Mouse (Mus musculus): ENCODE results near the gene Bysl. TPM values are rescaled to one million over a fixed set of nuclear protein-coding genes. Genes with fewer than 3 reads are reported as not detected.

Bysl gene
- total and polyA plus RNA-seq, 2 experiments from 2014 or later = 25.8 to 33.1 TPM

- no peak for DNase-seq (ENCODE audit: low spot score)
- no peaks in the 10 kb centered on the region for H3K9me3 ChIP-seq (ENCODE audit: low read length)
- H3K27me3 ChIP-seq (ENCODE audit: insufficient read depth, low read length) = no peaks in the 10 kb centered on the region
- no peak overlapping the region for H3K4me2 ChIP-seq (ENCODE audit: low read depth, low read length, poor library complexity, severe bottlenecking)
- no peak overlapping the region for H3K27ac ChIP-seq (ENCODE audit: low read depth, low read length)
- H3K4me1 ChIP-seq (ENCODE audit: insufficient read depth, low read length) = no peaks in the 10 kb centered on the region
- H3K9ac ChIP-seq (replicated peaks; ENCODE audit: low read length, poor library complexity, severe bottlenecking) = no peak overlapping the region
- H3K36me3 ChIP-seq (ENCODE audit: insufficient read depth, low read length) = peaks cover 4% of the 10 kb centered on the region
- no peak for TF ChIP-seq CTCF (IDR thresholded peaks at IDR 0.05)
- no peak overlapping the region for H3K4me3 ChIP-seq (ENCODE audit: low read depth, low read length)
- WGBS = 44% methylated on average over 4 of the region's 4 CpGs
- ATAC-seq (ENCODE audit: low FRiP score) = no peak
Measured at GRCm38 (mm10) chr17:47648966-47649365, 37.7 kb upstream of the Bysl start.

GRCm38 (mm10) chr17:47646683-47647082 is 35.4 kb upstream of the Bysl start:
- H3K4me2 ChIP-seq (ENCODE audit: low read depth, low read length, poor library complexity, severe bottlenecking) = no peak overlapping the region
- DNase-seq (ENCODE audit: low spot score) = peak; percentile 69
- no peak overlapping the region for H3K27ac ChIP-seq (ENCODE audit: low read depth, low read length)
- no peaks in the 10 kb centered on the region for H3K9me3 ChIP-seq (ENCODE audit: low read length)
- H3K36me3 ChIP-seq (ENCODE audit: insufficient read depth, low read length) = no peaks in the 10 kb centered on the region; the same call in 1 of the 2 replicates
- WGBS = 65% methylated on average over 1 of the region's 1 CpGs
- H3K4me1 ChIP-seq (ENCODE audit: insufficient read depth, low read length) = no peaks in the 10 kb centered on the region
- ATAC-seq (ENCODE audit: low FRiP score) = no peak
- no peaks in the 10 kb centered on the region for H3K27me3 ChIP-seq (ENCODE audit: insufficient read depth, low read length)
- H3K9ac ChIP-seq (replicated peaks; ENCODE audit: low read length, poor library complexity, severe bottlenecking) = no peak overlapping the region
- H3K4me3 ChIP-seq (ENCODE audit: low read depth, low read length) = no peak overlapping the region
- TF ChIP-seq CTCF (IDR thresholded peaks at IDR 0.05) = peak; percentile 72

GRCm38 (mm10) chr17:47642992-47643391 is 31.7 kb upstream of the Bysl start:
- H3K4me3 ChIP-seq (ENCODE audit: low read depth, low read length) = no peak overlapping the region
- TF ChIP-seq CTCF (IDR thresholded peaks at IDR 0.05) = peak; percentile 37
- 88% methylated on average over 2 of the region's 2 CpGs for WGBS
- H3K9ac ChIP-seq (replicated peaks; ENCODE audit: low read length, poor library complexity, severe bottlenecking) = no peak overlapping the region
- H3K27ac ChIP-seq (ENCODE audit: low read depth, low read length) = no peak overlapping the region
- no peaks in the 10 kb centered on the region for H3K36me3 ChIP-seq (ENCODE audit: insufficient read depth, low read length)
- no peaks in the 10 kb centered on the region for H3K4me1 ChIP-seq (ENCODE audit: insufficient read depth, low read length)
- H3K27me3 ChIP-seq (ENCODE audit: insufficient read depth, low read length) = no peaks in the 10 kb centered on the region
- H3K9me3 ChIP-seq (ENCODE audit: low read length) = no peaks in the 10 kb centered on the region
- DNase-seq (ENCODE audit: low spot score) (no peak), ATAC-seq (ENCODE audit: low FRiP score) (no peak)
- no peak overlapping the region for H3K4me2 ChIP-seq (ENCODE audit: low read depth, low read length, poor library complexity, severe bottlenecking)

GRCm38 (mm10) chr17:47633999-47634770 is 22.9 kb upstream of the Bysl start:
- DNase-seq (ENCODE audit: low spot score) (no peak), ATAC-seq (ENCODE audit: low FRiP score) (no peak)
- Histone ChIP-seq H3K4me3 (ENCODE audit: low read depth, low read length) (no peak overlapping the region), H3K4me1 (ENCODE audit: insufficient read depth, low read length) (peaks cover 7% of the 10 kb centered on the region; the same call in 1 of the 2 replicates), H3K9me3 (ENCODE audit: low read length) (no peaks in the 10 kb centered on the region), H3K36me3 (ENCODE audit: insufficient read depth, low read length) (peaks cover 9% of the 10 kb centered on the region; the same call in 1 of the 2 replicates), H3K27ac (ENCODE audit: low read depth, low read length) (no peak overlapping the region), H3K27me3 (ENCODE audit: insufficient read depth, low read length) (no peaks in the 10 kb centered on the region), H3K4me2 (ENCODE audit: low read depth, low read length, poor library complexity, severe bottlenecking) (no peak overlapping the region), H3K9ac (replicated peaks; ENCODE audit: low read length, poor library complexity, severe bottlenecking) (no peak overlapping the region)
- 80% methylated on average over 7 of the region's 7 CpGs for WGBS
- no peak for TF ChIP-seq CTCF (IDR thresholded peaks at IDR 0.05)

- TF ChIP-seq CTCF (IDR thresholded peaks at IDR 0.05) = no peak
- Histone ChIP-seq H3K27ac (ENCODE audit: low read depth, low read length) (no peak overlapping the region), H3K4me3 (ENCODE audit: low read depth, low read length) (no peak overlapping the region), H3K9ac (replicated peaks; ENCODE audit: low read length, poor library complexity, severe bottlenecking) (no peak overlapping the region), H3K27me3 (ENCODE audit: insufficient read depth, low read length) (no peaks in the 10 kb centered on the region), H3K9me3 (ENCODE audit: low read length) (no peaks in the 10 kb centered on the region), H3K4me2 (ENCODE audit: low read depth, low read length, poor library complexity, severe bottlenecking) (peak overlapping the region; percentile 9; the same call in 1 of the 2 replicates), H3K4me1 (ENCODE audit: insufficient read depth, low read length) (peaks cover 7% of the 10 kb centered on the region; the same call in 1 of the 2 replicates), H3K36me3 (ENCODE audit: insufficient read depth, low read length) (peaks cover 9% of the 10 kb centered on the region; the same call in 1 of the 2 replicates)
- WGBS = 71% methylated on average over 4 of the region's 4 CpGs
- ATAC-seq (ENCODE audit: low FRiP score) (no peak), DNase-seq (ENCODE audit: low spot score) (no peak)
Measured at GRCm38 (mm10) chr17:47632181-47632840, 21.0 kb upstream of the Bysl start.

- TF ChIP-seq CTCF (IDR thresholded peaks at IDR 0.05) = no peak
- Histone ChIP-seq H3K27me3 (ENCODE audit: insufficient read depth, low read length) (no peaks in the 10 kb centered on the region), H3K27ac (ENCODE audit: low read depth, low read length) (peak within 1 kb of the TSS; percentile 87), H3K36me3 (ENCODE audit: insufficient read depth, low read length) (peaks cover 9% of the 10 kb centered on the region), H3K4me2 (ENCODE audit: low read depth, low read length, poor library complexity, severe bottlenecking) (peak within 1 kb of the TSS; percentile 86), H3K4me3 (ENCODE audit: low read depth, low read length) (peak within 1 kb of the TSS; percentile 70), H3K9ac (replicated peaks; ENCODE audit: low read length, poor library complexity, severe bottlenecking) (peak within 1 kb of the TSS; percentile 72), H3K9me3 (ENCODE audit: low read length) (no peaks in the 10 kb centered on the region), H3K4me1 (ENCODE audit: insufficient read depth, low read length) (peaks cover 7% of the 10 kb centered on the region; the same call in 1 of the 2 replicates)
- 1% methylated on average over 3 of the region's 3 CpGs for WGBS
- DNase-seq (ENCODE audit: low spot score) (no peak), ATAC-seq (ENCODE audit: low FRiP score) (no peak)
Measured at GRCm38 (mm10) chr17:47630678-47631065, 19.4 kb upstream of the Bysl start, which contains the start of gene Usp49. TSS of gene Usp49 (plus strand) at chr17:47630690.
